Mouse (Mus musculus): ENCODE results near the gene Lcp2.

DNA sequence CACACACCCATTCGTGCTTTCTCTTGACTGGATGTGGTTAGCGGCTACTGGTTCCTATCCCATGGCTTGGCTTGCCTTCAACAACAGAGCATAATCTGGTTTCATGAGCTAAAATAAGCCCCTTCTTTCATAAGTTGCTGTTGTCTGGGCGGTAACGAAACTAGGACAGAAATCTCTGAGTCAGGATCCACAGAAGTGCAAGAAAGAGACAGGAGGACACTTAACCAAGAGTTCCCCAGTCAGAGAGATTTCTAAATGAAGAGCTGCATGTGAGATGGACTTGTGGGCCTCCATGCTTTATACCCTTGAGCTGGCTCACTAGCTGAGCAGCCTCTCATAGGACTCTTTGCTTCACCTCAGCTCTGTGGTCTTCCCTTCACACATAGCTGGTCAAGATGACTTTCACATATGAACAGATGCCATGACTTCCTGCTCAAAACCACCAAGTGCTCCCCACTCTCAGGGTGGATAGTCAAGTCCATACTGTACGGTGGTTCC lies 12.7 kb upstream of the Lcp2 start:
- TF ChIP-seq NELFE (IDR thresholded peaks at IDR 0.05; ENCODE audit: low read depth, low read length) (no peak), TBP (IDR thresholded peaks at IDR 0.05; ENCODE audit: low read depth, low read length) (no peak), JUND (IDR thresholded peaks at IDR 0.05; ENCODE audit: low read depth, low read length) (no peak), CTCF (IDR thresholded peaks at IDR 0.05 in 2 of 3, conservative IDR thresholded peaks at IDR 0.05 in 1 of 3; ENCODE audit: control insufficient read depth in 1 of 3, insufficient read depth in 1 of 3, low read depth in 2 of 3, low read length in 3 of 3, poor library complexity in 1 of 3, severe bottlenecking in 1 of 3) (no peak), POLR2A (IDR thresholded peaks at IDR 0.05; ENCODE audit: control insufficient read depth in 1 of 2, insufficient read depth in 1 of 2, low read depth in 1 of 2, low read length in 2 of 2, poor library complexity in 1 of 2) (no peak), NRF1 (IDR thresholded peaks at IDR 0.05; ENCODE audit: insufficient read depth, low read depth, low read length, poor library complexity, severe bottlenecking) (no peak)
